Mouse (Mus musculus): ENCODE results near the gene Olfr270. TPM values are rescaled to one million over a fixed set of nuclear protein-coding genes. Genes with fewer than 3 reads are reported as not detected.

Olfr270 gene
- not detected in 2 replicates for polyA plus RNA-seq (2016; fragmentation: Nextera tagmentation; extraction: Ambion mirVana)

DNA sequence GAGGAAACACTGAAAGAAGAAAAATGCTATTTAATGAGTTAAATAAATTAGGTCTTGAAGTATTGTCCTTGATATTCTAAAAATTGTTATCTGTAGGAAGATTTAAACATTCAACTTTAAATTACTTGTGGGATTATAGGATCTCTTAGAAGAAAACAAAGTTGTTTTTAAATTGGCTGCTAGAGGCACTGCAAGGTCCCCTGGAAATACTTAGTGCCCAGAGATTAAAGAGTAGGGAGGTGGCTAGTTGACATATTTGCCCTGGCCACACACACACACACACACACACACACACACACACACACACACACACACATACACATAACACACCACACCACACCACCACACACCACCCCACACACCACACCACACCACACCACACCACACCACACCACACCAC lies at the start of gene Olfr270:
Olfr270 (plus strand) TSS at position 301 of the 400 bp plus-strand sequence.
- no peaks in the 10 kb centered on the region for H3K27me3 ChIP-seq
- no peak within 1 kb of the TSS for H3K4me2 ChIP-seq
- H3K36me3 ChIP-seq = no peaks in the 10 kb centered on the region
- no peak within 1 kb of the TSS for H3K9ac ChIP-seq (replicated peaks)
- no peaks in the 10 kb centered on the region for H3K4me1 ChIP-seq (replicated peaks)
- H3K9me3 ChIP-seq = no peaks in the 10 kb centered on the region
- H3K27ac ChIP-seq = no peak within 1 kb of the TSS
- no peak for ATAC-seq (ENCODE audit: insufficient number of reproducible peaks, insufficient read depth, low FRiP score, low TSS enrichment, low read depth)
- no peak within 1 kb of the TSS for H3K4me3 ChIP-seq (replicated peaks)

DNA sequence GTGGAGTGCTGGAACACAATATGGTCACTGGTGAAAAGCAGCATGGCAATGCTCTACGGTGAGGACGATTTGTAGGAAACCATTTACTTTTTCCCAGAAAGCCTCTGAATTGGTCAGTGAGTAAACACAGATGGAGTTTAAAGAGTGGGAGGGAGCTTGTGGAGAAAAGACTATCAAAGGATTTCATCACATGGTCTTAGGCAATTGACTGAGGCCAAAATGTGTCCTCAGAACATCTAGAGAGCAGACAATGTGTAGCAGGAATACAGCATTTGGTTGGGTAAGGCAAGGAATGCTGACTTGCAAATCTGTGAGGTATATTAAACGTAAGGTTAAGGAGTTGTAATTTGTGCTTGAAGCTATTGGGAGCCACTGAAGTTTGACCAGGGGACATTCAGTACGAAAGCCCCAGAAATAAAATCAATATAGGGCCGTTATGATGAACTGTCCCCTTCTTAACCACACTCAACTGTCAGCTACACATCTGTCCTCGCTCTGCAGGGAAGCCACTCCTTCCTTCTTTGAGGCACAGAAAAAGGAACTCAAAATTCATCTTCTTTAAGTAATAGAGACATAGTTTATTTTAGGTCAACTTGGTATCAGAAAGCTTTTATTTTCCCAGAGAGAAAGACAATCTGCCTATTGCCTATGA lies 47.6 kb upstream of the Olfr270 start:
- Histone ChIP-seq H3K36me3 (no peaks in the 10 kb centered on the region), H3K4me1 (replicated peaks) (no peaks in the 10 kb centered on the region), H3K9ac (replicated peaks) (no peak overlapping the region), H3K4me3 (replicated peaks) (no peak overlapping the region), H3K9me3 (no peaks in the 10 kb centered on the region), H3K27me3 (no peaks in the 10 kb centered on the region), H3K4me2 (no peak overlapping the region), H3K27ac (no peak overlapping the region)
- no peak for ATAC-seq (ENCODE audit: insufficient number of reproducible peaks, insufficient read depth, low FRiP score, low TSS enrichment, low read depth)
- 84% methylated on average over 6 of the region's 6 CpGs for WGBS

DNA sequence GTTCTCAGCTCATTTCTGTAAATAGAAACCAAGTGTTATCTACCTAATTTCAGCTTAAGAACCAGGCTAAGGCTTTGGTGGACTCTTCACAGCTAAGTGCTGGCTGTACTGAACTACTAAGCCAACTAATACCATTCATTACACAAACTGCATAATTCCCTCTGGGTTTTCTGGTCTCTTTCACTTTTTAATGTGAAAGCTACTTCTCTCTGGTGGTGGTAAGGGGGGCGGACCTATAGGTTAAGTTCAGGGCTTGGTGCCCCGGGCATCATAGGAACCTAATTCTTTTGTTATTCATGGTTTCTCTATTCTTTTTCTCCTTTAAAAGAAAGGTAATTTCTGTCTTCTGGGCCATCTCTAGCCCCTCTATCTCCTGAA lies 47.0 kb upstream of the Olfr270 start:
- Histone ChIP-seq H3K9me3 (no peaks in the 10 kb centered on the region), H3K27me3 (no peaks in the 10 kb centered on the region), H3K4me2 (no peak overlapping the region), H3K27ac (no peak overlapping the region), H3K4me3 (replicated peaks) (no peak overlapping the region), H3K9ac (replicated peaks) (no peak overlapping the region), H3K36me3 (no peaks in the 10 kb centered on the region), H3K4me1 (replicated peaks) (no peaks in the 10 kb centered on the region)
- ATAC-seq (ENCODE audit: insufficient number of reproducible peaks, insufficient read depth, low FRiP score, low TSS enrichment, low read depth) = no peak
- 83% methylated on average over 2 of the region's 2 CpGs for WGBS

DNA sequence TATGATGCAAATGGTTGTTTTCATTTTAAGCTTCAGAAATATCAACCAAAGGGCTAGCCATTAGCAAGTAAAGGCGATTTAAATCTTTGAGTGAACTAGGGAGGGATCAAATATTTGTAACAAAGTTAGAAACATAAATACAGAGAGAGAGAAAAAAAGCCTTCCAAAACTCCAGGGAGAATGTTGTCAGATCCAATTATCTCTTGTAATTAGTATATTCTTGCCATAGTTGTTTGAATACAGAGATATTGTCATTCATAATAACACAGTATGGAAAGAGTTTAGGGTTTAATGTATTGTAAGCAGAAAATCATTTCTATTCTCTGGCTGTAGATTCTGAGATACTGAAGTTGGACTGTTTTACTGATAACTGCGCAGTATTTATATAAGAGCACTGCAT lies 45.3 kb upstream of the Olfr270 start, which contains the start of gene Olfr272:
Olfr272 (minus strand) TSS at position 101 of the 400 bp plus-strand sequence.
- 82% methylated on average over 2 of the region's 2 CpGs for WGBS
- Histone ChIP-seq H3K9me3 (no peaks in the 10 kb centered on the region), H3K4me2 (no peak within 1 kb of the TSS), H3K36me3 (no peaks in the 10 kb centered on the region), H3K9ac (replicated peaks) (no peak within 1 kb of the TSS), H3K27ac (no peak within 1 kb of the TSS), H3K4me3 (replicated peaks) (no peak within 1 kb of the TSS), H3K4me1 (replicated peaks) (no peaks in the 10 kb centered on the region), H3K27me3 (no peaks in the 10 kb centered on the region)
- ATAC-seq (ENCODE audit: insufficient number of reproducible peaks, insufficient read depth, low FRiP score, low TSS enrichment, low read depth) = no peak

DNA sequence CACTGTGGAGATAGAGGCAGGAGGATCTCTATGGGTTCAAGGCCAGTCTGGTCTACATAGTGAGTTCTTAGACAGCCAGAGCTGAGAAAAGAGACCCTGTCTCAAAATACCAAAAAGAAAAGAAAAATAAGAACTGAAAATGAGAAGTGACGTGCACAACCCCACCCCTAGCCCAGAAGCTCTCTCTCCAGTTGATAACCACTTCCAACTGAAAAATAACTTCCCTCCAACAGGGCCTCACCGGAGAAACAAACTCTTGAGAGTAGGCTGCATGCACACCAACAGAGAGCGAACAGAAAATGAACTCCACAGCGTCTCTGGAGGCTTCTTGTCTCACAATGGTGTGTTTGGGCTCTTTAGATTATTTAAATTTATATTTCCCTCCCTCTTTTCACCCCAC lies 33.9 kb upstream of the Olfr270 start:
- Histone ChIP-seq H3K4me3 (replicated peaks) (no peak overlapping the region), H3K4me1 (replicated peaks) (no peaks in the 10 kb centered on the region), H3K9ac (replicated peaks) (no peak overlapping the region), H3K4me2 (no peak overlapping the region), H3K27me3 (no peaks in the 10 kb centered on the region), H3K36me3 (no peaks in the 10 kb centered on the region), H3K9me3 (no peaks in the 10 kb centered on the region), H3K27ac (no peak overlapping the region)
- 92% methylated on average over 4 of the region's 4 CpGs for WGBS
- no peak for ATAC-seq (ENCODE audit: insufficient number of reproducible peaks, insufficient read depth, low FRiP score, low TSS enrichment, low read depth)

DNA sequence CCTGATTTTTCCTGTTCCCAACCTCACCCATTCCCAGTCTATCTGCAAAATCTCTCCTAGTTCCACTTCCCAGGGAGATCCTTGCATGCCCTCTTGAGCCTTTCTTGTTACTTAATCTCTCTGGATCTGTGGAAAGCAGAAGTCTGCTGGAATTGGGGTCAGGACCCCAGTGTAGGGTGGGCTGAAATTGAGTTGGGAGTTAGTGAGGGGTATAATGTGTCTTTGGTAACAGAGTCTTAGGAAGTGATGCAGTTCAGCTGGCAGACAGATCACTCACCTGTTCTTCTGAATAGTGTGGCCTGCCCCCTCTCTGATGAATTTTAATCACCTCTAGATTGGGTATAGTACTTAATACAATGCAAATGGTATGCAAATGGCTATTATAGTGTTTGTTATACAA lies 17.7 kb upstream of the Olfr270 start:
- no peak overlapping the region for H3K27ac ChIP-seq
- H3K4me3 ChIP-seq (replicated peaks) = no peak overlapping the region
- H3K9ac ChIP-seq (replicated peaks) = no peak overlapping the region
- no peaks in the 10 kb centered on the region for H3K4me1 ChIP-seq (replicated peaks)
- no peaks in the 10 kb centered on the region for H3K9me3 ChIP-seq
- no peaks in the 10 kb centered on the region for H3K27me3 ChIP-seq
- ATAC-seq (ENCODE audit: insufficient number of reproducible peaks, insufficient read depth, low FRiP score, low TSS enrichment, low read depth) = no peak
- no peak overlapping the region for H3K4me2 ChIP-seq
- no peaks in the 10 kb centered on the region for H3K36me3 ChIP-seq

DNA sequence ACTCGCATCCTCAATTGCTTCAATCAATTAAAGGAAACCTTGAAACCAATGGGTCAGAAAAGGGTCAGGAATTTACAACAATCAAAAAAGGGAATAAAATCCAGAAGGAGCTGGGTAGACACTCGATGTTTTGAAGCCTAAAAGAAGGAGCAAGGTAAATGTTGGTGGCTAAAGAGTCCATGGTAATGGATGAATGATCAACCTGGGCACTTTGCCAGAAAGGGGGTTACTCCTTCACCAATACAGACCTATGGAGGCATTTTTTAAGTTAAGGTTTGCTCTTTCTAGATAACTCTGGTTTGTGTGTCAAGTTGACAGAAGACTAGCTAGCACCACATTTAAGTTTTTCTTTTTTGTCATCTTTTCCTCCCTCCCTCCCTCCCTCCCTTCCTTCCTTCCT lies 15.3 kb upstream of the Olfr270 start:
- Histone ChIP-seq H3K4me2 (no peak overlapping the region), H3K4me3 (replicated peaks) (no peak overlapping the region), H3K9ac (replicated peaks) (no peak overlapping the region), H3K9me3 (no peaks in the 10 kb centered on the region), H3K27me3 (no peaks in the 10 kb centered on the region), H3K27ac (no peak overlapping the region), H3K4me1 (replicated peaks) (no peaks in the 10 kb centered on the region), H3K36me3 (no peaks in the 10 kb centered on the region)
- WGBS = 80% methylated on average over 2 of the region's 2 CpGs
- ATAC-seq (ENCODE audit: insufficient number of reproducible peaks, insufficient read depth, low FRiP score, low TSS enrichment, low read depth) = no peak

DNA sequence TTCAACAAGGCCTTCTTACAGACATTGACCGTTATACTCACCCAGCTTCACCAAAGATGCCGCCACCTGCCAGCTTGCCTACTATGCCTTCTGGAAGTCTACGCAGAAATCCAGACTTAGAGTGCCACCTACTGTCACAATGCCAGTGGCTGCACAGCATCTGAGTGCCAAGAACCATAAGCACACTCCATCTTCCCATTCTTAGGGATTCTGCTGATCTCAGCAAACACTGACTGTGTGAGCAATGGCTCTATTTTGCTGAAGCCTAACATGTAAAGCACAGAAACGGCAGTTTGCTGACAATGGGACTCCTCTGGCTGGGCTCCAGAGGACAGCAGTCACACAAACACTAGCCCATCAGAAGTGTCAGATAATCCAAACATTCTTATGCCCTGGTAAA lies 5.7 kb upstream of the Olfr270 start:
- Histone ChIP-seq H3K4me3 (replicated peaks) (no peak overlapping the region), H3K9me3 (no peaks in the 10 kb centered on the region), H3K4me1 (replicated peaks) (no peaks in the 10 kb centered on the region), H3K36me3 (no peaks in the 10 kb centered on the region), H3K27me3 (no peaks in the 10 kb centered on the region), H3K27ac (no peak overlapping the region), H3K4me2 (no peak overlapping the region), H3K9ac (replicated peaks) (no peak overlapping the region)
- WGBS = 45% methylated on average over 4 of the region's 4 CpGs
- ATAC-seq (ENCODE audit: insufficient number of reproducible peaks, insufficient read depth, low FRiP score, low TSS enrichment, low read depth) = no peak

DNA sequence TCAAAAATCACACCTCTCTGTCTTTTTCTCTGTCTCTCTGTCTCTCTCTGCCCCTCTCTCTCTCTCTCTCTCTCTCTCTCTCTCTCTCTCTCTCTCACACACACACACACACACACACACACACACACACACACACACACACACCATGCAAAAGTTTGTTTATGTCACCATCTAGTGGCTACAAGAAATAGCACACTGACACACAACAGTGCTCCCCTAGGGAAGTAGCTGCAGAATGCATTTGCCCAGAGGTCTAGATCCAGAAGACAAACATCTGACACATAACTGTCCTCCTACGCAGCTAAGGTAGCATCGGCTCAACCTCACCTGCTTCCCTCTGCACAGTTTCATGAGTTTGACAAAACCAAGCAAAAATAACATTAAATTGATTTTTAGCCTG lies 20.9 kb downstream of the Olfr270 start:
- H3K36me3 ChIP-seq = no peaks in the 10 kb centered on the region
- no peak overlapping the region for H3K9ac ChIP-seq (replicated peaks)
- H3K4me2 ChIP-seq = no peak overlapping the region
- H3K4me1 ChIP-seq (replicated peaks) = 0 out of 2 replicates have a peak, but pooled peaks cover 5% of the 10 kb centered on the region
- no peak for ATAC-seq (ENCODE audit: insufficient number of reproducible peaks, insufficient read depth, low FRiP score, low TSS enrichment, low read depth)
- 82% methylated on average over 2 of the region's 2 CpGs for WGBS
- no peak overlapping the region for H3K27ac ChIP-seq
- no peak overlapping the region for H3K4me3 ChIP-seq (replicated peaks)
- no peaks in the 10 kb centered on the region for H3K9me3 ChIP-seq
- H3K27me3 ChIP-seq = peaks cover 17% of the 10 kb centered on the region

DNA sequence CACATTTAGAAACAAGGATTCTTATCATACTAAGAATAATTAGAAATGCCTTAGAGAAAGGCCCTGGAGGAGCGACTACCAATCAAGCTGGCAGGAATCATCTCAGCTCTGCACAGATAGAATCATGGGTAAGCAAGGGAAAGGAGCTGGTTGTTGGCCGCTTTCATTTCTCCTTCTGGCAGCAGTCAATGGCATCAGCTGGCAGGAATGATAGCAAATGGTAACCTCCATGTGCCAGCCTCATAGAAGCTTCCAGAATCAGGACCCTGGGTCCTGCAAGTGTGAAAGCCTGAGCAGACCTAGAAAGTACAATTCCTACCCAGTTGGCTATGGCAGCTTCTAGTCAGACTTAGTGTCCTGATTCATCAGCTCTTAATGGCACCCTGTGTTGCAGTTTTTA lies 21.9 kb downstream of the Olfr270 start:
- Histone ChIP-seq H3K4me1 (replicated peaks) (0 out of 2 replicates have a peak, but pooled peaks cover 5% of the 10 kb centered on the region), H3K36me3 (no peaks in the 10 kb centered on the region), H3K9me3 (no peaks in the 10 kb centered on the region), H3K4me3 (replicated peaks) (no peak overlapping the region), H3K27me3 (peaks cover 13% of the 10 kb centered on the region), H3K27ac (no peak overlapping the region), H3K4me2 (no peak overlapping the region), H3K9ac (replicated peaks) (no peak overlapping the region)
- no peak for ATAC-seq (ENCODE audit: insufficient number of reproducible peaks, insufficient read depth, low FRiP score, low TSS enrichment, low read depth)
- WGBS = 88% methylated on average over 2 of the region's 2 CpGs

DNA sequence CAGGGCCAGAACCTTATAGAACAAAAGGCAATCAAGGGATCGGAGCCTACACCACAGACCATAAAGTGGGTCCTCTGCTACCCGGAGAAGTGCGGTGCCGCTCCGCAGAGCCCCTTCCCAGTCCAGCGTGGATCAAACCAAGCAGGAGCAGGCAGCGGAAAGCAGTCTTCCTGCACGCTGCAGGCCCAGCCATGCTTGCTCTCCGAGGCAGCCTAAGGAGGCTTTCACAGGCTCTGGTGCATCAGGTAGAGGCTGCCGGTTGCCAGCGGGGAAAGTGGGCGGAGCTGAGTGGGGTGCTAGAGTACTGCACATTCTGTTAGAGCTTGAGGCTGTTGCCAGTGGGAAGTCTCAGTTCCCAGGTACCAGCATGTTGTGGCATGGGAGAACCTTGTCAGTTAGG lies 24.9 kb downstream of the Olfr270 start, which contains the start of gene Nipsnap3a:
Nipsnap3a (plus strand) TSS at position 25 of the 400 bp plus-strand sequence.
- H3K4me3 ChIP-seq (replicated peaks) = peak within 1 kb of the TSS; percentile 22
- no peak within 1 kb of the TSS for H3K27ac ChIP-seq

DNA sequence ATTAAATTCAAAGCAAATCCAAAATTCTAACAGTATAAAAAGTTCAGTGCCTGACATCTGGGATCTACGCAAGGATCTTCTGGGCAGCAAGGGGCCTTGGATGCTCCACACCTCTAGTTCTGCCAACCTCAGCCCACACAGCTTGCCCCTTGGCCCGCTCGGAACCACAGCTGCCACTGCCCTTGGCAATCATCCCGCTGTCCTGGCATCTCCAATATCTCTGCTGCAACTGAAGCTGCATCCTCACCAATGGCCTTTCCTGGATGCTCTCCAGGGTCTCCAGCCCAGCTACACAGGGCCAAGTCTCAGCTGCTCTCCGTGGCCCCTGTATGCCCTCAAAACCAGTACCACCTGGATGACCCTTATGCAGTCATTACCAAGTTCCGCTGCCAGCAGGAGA lies 35.1 kb downstream of the Olfr270 start:
- no peaks in the 10 kb centered on the region for H3K9me3 ChIP-seq
- no peak overlapping the region for H3K27ac ChIP-seq
- no peaks in the 10 kb centered on the region for H3K27me3 ChIP-seq
- H3K9ac ChIP-seq (replicated peaks) = no peak overlapping the region
- H3K4me2 ChIP-seq = no peak overlapping the region
- H3K4me3 ChIP-seq (replicated peaks) = no peak overlapping the region
- WGBS = 93% methylated on average over 6 of the region's 6 CpGs
- no peaks in the 10 kb centered on the region for H3K4me1 ChIP-seq (replicated peaks)
- ATAC-seq (ENCODE audit: insufficient number of reproducible peaks, insufficient read depth, low FRiP score, low TSS enrichment, low read depth) = no peak
- no peaks in the 10 kb centered on the region for H3K36me3 ChIP-seq

More for the DNA sequence above, 24.9 kb downstream of the Olfr270 start, which contains the start of gene Nipsnap3a:
- 28% methylated on average over 12 of the region's 12 CpGs for WGBS
- peak within 1 kb of the TSS; percentile 47 for H3K4me2 ChIP-seq
- 0 out of 2 replicates have a peak, but pooled peaks cover 2% of the 10 kb centered on the region for H3K27me3 ChIP-seq
- no peak within 1 kb of the TSS; the same call in 1 of the 2 replicates for H3K9ac ChIP-seq (replicated peaks)
- peak; percentile 37 for ATAC-seq (ENCODE audit: insufficient number of reproducible peaks, insufficient read depth, low FRiP score, low TSS enrichment, low read depth)
- 0 out of 2 replicates have a peak, but pooled peaks cover 5% of the 10 kb centered on the region for H3K4me1 ChIP-seq (replicated peaks)
- no peaks in the 10 kb centered on the region for H3K9me3 ChIP-seq
- H3K36me3 ChIP-seq = no peaks in the 10 kb centered on the region
